Mouse (Mus musculus) kidney, embryonic 16.5 days (tissue): ENCODE measurements at regions not wholly inside any gene's neighbourhood (a gene's known extent, or its start where the extent isn't known, plus 50 kb on each side); places are given as distances from the start of the nearest gene placed in this dataset.
A peak's percentile ranks its signal among the peaks of the same experiment; 100 is the strongest.

Experiments
- ATAC-seq: fragments of 200-750 bp; cut with Nextera tagmentation; 2 replicates; pipeline ENCODE4 v1.8.0; 2017; ENCODE audit warnings: moderate TSS enrichment; ENCODE audit not compliant: low FRiP score, low TSS enrichment
- H3K27ac ChIP-seq: fragments of 300-500 bp; sonication (generic); 2 replicates; pipeline ENCODE4 v1.5.1; 2014; ENCODE audit warnings: low read length
- H3K27me3 ChIP-seq: fragments of 300-500 bp; sonication (generic); 2 replicates; pipeline ENCODE4 v1.6.1; 2014; ENCODE audit warnings: low read length, control low read depth, mixed read lengths; ENCODE audit not compliant: insufficient read depth
- H3K36me3 ChIP-seq: fragments of 300-500 bp; sonication (generic); 2 replicates; pipeline ENCODE4 v1.6.1; 2014; ENCODE audit warnings: low read length, control low read depth, mixed read lengths; ENCODE audit not compliant: insufficient read depth
- H3K4me1 ChIP-seq: fragments of 300-500 bp; sonication (generic); 2 replicates; pipeline ENCODE4 v1.6.1; 2014; ENCODE audit warnings: low read length, control low read depth, mixed read lengths; ENCODE audit not compliant: insufficient read depth
- H3K4me2 ChIP-seq: fragments of 300-500 bp; sonication (generic); replicated peaks from 2 replicates; pipeline ENCODE4 v1.6.1; 2014; ENCODE audit warnings: low read depth, low read length
- H3K4me3 ChIP-seq: fragments of 300-500 bp; sonication (generic); 2 replicates; pipeline ENCODE4 v1.5.1; 2014; ENCODE audit warnings: mild to moderate bottlenecking, low read length
- H3K9ac ChIP-seq: fragments of 300-500 bp; sonication (generic); replicated peaks from 2 replicates; pipeline ENCODE4 v1.6.1; 2014; ENCODE audit warnings: low read length
- H3K9me3 ChIP-seq: fragments of 300-500 bp; sonication (generic); 2 replicates; pipeline ENCODE4 v1.6.1; 2016; ENCODE audit warnings: low read length, control low read depth
- WGBS: fragments of 180-500 bp; shearing (Covaris S2); extraction: QIAGEN DNeasy Blood & Tissue Kit; methylation state at CpG from one replicate; pipeline ENCODE4 v1.1.7; 2014; 5-methylcytosine and 5-hydroxymethylcytosine counted together

GRCm38 (mm10) chr1:50696916-50697315 is 203.5 kb upstream of the Tmeff2 start:
- ATAC-seq: no peak
- Histone ChIP-seq H3K9me3 (no peaks in the 10 kb centered on the region), H3K4me2 (no peak overlapping the region), H3K4me1 (no peaks in the 10 kb centered on the region), H3K4me3 (no peak overlapping the region), H3K27ac (no peak overlapping the region), H3K36me3 (no peaks in the 10 kb centered on the region), H3K27me3 (no peaks in the 10 kb centered on the region), H3K9ac (no peak overlapping the region)
- 78% methylated on average over 1 of the region's 1 CpGs for WGBS

GRCm38 (mm10) chr1:50697333-50698216 is 202.9 kb upstream of the Tmeff2 start:
- no peak for ATAC-seq

GRCm38 (mm10) chr1:50704639-50705038 is 195.8 kb upstream of the Tmeff2 start:
- H3K36me3 ChIP-seq: no peaks in the 10 kb centered on the region
- H3K4me1 ChIP-seq: no peaks in the 10 kb centered on the region
- 97% methylated on average over 2 of the region's 2 CpGs for WGBS
- no peaks in the 10 kb centered on the region for H3K9me3 ChIP-seq
- no peak overlapping the region for H3K9ac ChIP-seq
- no peak overlapping the region for H3K4me3 ChIP-seq
- no peak overlapping the region for H3K4me2 ChIP-seq
- no peak overlapping the region for H3K27ac ChIP-seq
- H3K27me3 ChIP-seq: no peaks in the 10 kb centered on the region
- ATAC-seq: no peak

More at GRCm38 (mm10) chr1:50697333-50698216, 202.9 kb upstream of the Tmeff2 start:
- H3K27ac ChIP-seq: no peak overlapping the region
- no peaks in the 10 kb centered on the region for H3K9me3 ChIP-seq
- WGBS: 49% methylated on average over 7 of the region's 7 CpGs
- no peak overlapping the region for H3K9ac ChIP-seq
- H3K36me3 ChIP-seq: no peaks in the 10 kb centered on the region
- no peaks in the 10 kb centered on the region for H3K4me1 ChIP-seq
- no peak overlapping the region for H3K4me2 ChIP-seq
- no peaks in the 10 kb centered on the region for H3K27me3 ChIP-seq
- no peak overlapping the region for H3K4me3 ChIP-seq

GRCm38 (mm10) chr1:50745049-50745448 is 155.4 kb upstream of the Tmeff2 start:
- no peak for ATAC-seq
- WGBS: 68% methylated on average over 5 of the region's 5 CpGs

GRCm38 (mm10) chr1:50770211-50770610 is 130.2 kb upstream of the Tmeff2 start:
- Histone ChIP-seq H3K4me2 (no peak overlapping the region), H3K36me3 (no peaks in the 10 kb centered on the region), H3K4me3 (no peak overlapping the region), H3K9me3 (no peaks in the 10 kb centered on the region), H3K27me3 (no peaks in the 10 kb centered on the region), H3K4me1 (no peaks in the 10 kb centered on the region), H3K9ac (no peak overlapping the region), H3K27ac (no peak overlapping the region)
- ATAC-seq: no peak

More at GRCm38 (mm10) chr1:50745049-50745448, 155.4 kb upstream of the Tmeff2 start:
- Histone ChIP-seq H3K9me3 (no peaks in the 10 kb centered on the region), H3K27ac (no peak overlapping the region), H3K36me3 (no peaks in the 10 kb centered on the region), H3K4me2 (no peak overlapping the region), H3K4me1 (no peaks in the 10 kb centered on the region), H3K4me3 (no peak overlapping the region), H3K9ac (no peak overlapping the region), H3K27me3 (no peaks in the 10 kb centered on the region)

GRCm38 (mm10) chr1:50795264-50795663 is 105.2 kb upstream of the Tmeff2 start:
- Histone ChIP-seq H3K4me2 (no peak overlapping the region), H3K4me3 (no peak overlapping the region), H3K9ac (no peak overlapping the region), H3K4me1 (no peaks in the 10 kb centered on the region), H3K9me3 (no peaks in the 10 kb centered on the region), H3K27ac (no peak overlapping the region), H3K27me3 (no peaks in the 10 kb centered on the region), H3K36me3 (no peaks in the 10 kb centered on the region)
- WGBS: 26% methylated on average over 3 of the region's 3 CpGs
- peak; percentile 54 for ATAC-seq

GRCm38 (mm10) chr1:50798166-50798565 is 102.3 kb upstream of the Tmeff2 start:
- Histone ChIP-seq H3K9me3 (no peaks in the 10 kb centered on the region), H3K4me3 (no peak overlapping the region), H3K4me2 (no peak overlapping the region), H3K36me3 (no peaks in the 10 kb centered on the region), H3K27me3 (no peaks in the 10 kb centered on the region), H3K27ac (no peak overlapping the region), H3K9ac (no peak overlapping the region), H3K4me1 (no peaks in the 10 kb centered on the region)
- 71% methylated on average over 3 of the region's 3 CpGs for WGBS
- no peak for ATAC-seq

- Histone ChIP-seq H3K27me3 (no peaks in the 10 kb centered on the region), H3K4me3 (no peak overlapping the region), H3K9me3 (no peaks in the 10 kb centered on the region), H3K4me1 (no peaks in the 10 kb centered on the region), H3K27ac (no peak overlapping the region), H3K36me3 (no peaks in the 10 kb centered on the region), H3K9ac (no peak overlapping the region), H3K4me2 (no peak overlapping the region)
- WGBS: 81% methylated on average over 1 of the region's 1 CpGs
- no peak for ATAC-seq
Measured at GRCm38 (mm10) chr1:50806321-50806720, 94.1 kb upstream of the Tmeff2 start.

- H3K9ac ChIP-seq: no peak overlapping the region
Measured at GRCm38 (mm10) chr1:50806821-50807220, 93.6 kb upstream of the Tmeff2 start.

GRCm38 (mm10) chr1:50831663-50832062 is 68.8 kb upstream of the Tmeff2 start:
- Histone ChIP-seq H3K9me3 (no peaks in the 10 kb centered on the region), H3K27ac (no peak overlapping the region), H3K27me3 (no peaks in the 10 kb centered on the region), H3K4me2 (no peak overlapping the region), H3K4me1 (no peaks in the 10 kb centered on the region), H3K36me3 (no peaks in the 10 kb centered on the region), H3K9ac (no peak overlapping the region), H3K4me3 (no peak overlapping the region)
- 52% methylated on average over 1 of the region's 1 CpGs for WGBS
- no peak for ATAC-seq

More at GRCm38 (mm10) chr1:50806821-50807220, 93.6 kb upstream of the Tmeff2 start:
- Histone ChIP-seq H3K4me3 (no peak overlapping the region), H3K36me3 (no peaks in the 10 kb centered on the region), H3K4me2 (no peak overlapping the region), H3K27me3 (no peaks in the 10 kb centered on the region), H3K27ac (no peak overlapping the region), H3K4me1 (no peaks in the 10 kb centered on the region), H3K9me3 (no peaks in the 10 kb centered on the region)
- whole genome bisulfite sequencing: 71% methylated on average over 1 of the region's 1 CpGs
- ATAC-seq: no peak
